Mouse (Mus musculus) embryonic facial prominence, embryonic 11.5 days (tissue): ENCODE data around the gene Ifna16. TPM values are rescaled to one million over a fixed set of nuclear protein-coding genes. Genes with fewer than 3 reads are reported as not detected.

ENCODE experiments used
- ATAC-seq: fragments of 200-750 bp; cut with Nextera tagmentation; replicated peaks from 2 replicates; pipeline ENCODE4 v1.8.0; 2017; ENCODE audit warnings: low read depth; ENCODE audit not compliant: insufficient number of reproducible peaks, low FRiP score, low TSS enrichment
- DNase-seq: peaks from one replicate; pipeline ENCODE4 v3.0.0-alpha.2; 2015; ENCODE audit warnings: low spot score
- H3K27ac ChIP-seq: fragments of 300-500 bp; sonication (generic); replicated peaks from 2 replicates; pipeline ENCODE4 v1.5.1; 2014; ENCODE audit warnings: mild to moderate bottlenecking, low read depth, low read length, control low read depth
- H3K27me3 ChIP-seq: fragments of 300-500 bp; sonication (generic); 2 replicates; pipeline ENCODE4 v1.6.1; 2014; ENCODE audit warnings: mild to moderate bottlenecking, low read length, moderate library complexity, mixed read lengths; ENCODE audit not compliant: control insufficient read depth, insufficient read depth
- H3K36me3 ChIP-seq: fragments of 300-500 bp; sonication (generic); replicated peaks from 2 replicates; pipeline ENCODE4 v1.6.1; 2014; ENCODE audit warnings: low read depth, mild to moderate bottlenecking, low read length, moderate library complexity, mixed read lengths; ENCODE audit not compliant: control insufficient read depth, insufficient read depth
- H3K4me1 ChIP-seq: fragments of 300-500 bp; sonication (generic); 2 replicates; pipeline ENCODE4 v1.6.1; 2014; ENCODE audit warnings: low read length, mixed read lengths; ENCODE audit not compliant: control insufficient read depth, insufficient read depth
- H3K4me2 ChIP-seq: fragments of 300-500 bp; sonication (generic); 2 replicates; pipeline ENCODE4 v1.6.1; 2014; ENCODE audit warnings: low read depth, mild to moderate bottlenecking, control low read depth, low read length, moderate library complexity
- H3K4me3 ChIP-seq: fragments of 300-500 bp; sonication (generic); 2 replicates; pipeline ENCODE4 v1.5.1; 2014; ENCODE audit warnings: low read depth, low read length, control low read depth
- H3K9ac ChIP-seq: fragments of 300-500 bp; sonication (generic); replicated peaks from 2 replicates; pipeline ENCODE4 v1.6.1; 2014; ENCODE audit warnings: mild to moderate bottlenecking, control low read depth, low read length
- H3K9me3 ChIP-seq: fragments of 300-500 bp; sonication (generic); replicated peaks from 2 replicates; pipeline ENCODE4 v1.6.1; 2016; ENCODE audit warnings: mild to moderate bottlenecking, low read length, inconsistent platforms, mixed read lengths; ENCODE audit not compliant: control insufficient read depth
- WGBS: fragments of 180-500 bp; shearing (Covaris S2); extraction: QIAGEN DNeasy Blood & Tissue Kit; methylation state at CpG from one replicate; pipeline ENCODE4 v1.1.7; 2014; 5-methylcytosine and 5-hydroxymethylcytosine counted together
- polyA plus RNA-seq: library from polyadenylated mRNA; unstranded; fragments of >200 nt; fragmentation: Nextera tagmentation; extraction: Ambion mirVana; gene quantifications from 2 replicates; pipeline ENCODE4 v1.2.1, GENCODE M21; 2014

Ifna16 gene
- polyA plus RNA-seq, 1 experiment from 2014 or later, result not detected

- Histone ChIP-seq H3K9me3 (no peaks in the 10 kb centered on the region), H3K36me3 (no peaks in the 10 kb centered on the region), H3K27ac (no peak within 1 kb of the TSS), H3K27me3 (no peaks in the 10 kb centered on the region), H3K9ac (no peak within 1 kb of the TSS), H3K4me1 (no peaks in the 10 kb centered on the region), H3K4me2 (no peak within 1 kb of the TSS), H3K4me3 (no peak within 1 kb of the TSS)
- ATAC-seq, result no peak
- 70% methylated on average over 2 of the region's 2 CpGs for WGBS
- DNase-seq, result no peak
Observed at GRCm38 (mm10) chr4:88691259-88691658, 14.5 kb upstream of the Ifna16 start, which contains the start of gene Ifnab. Ifnab (minus strand) TSS chr4:88691359.

GRCm38 (mm10) chr4:88683812-88684211, 7.1 kb upstream of the Ifna16 start, which contains the start of gene Ifna2:
Ifna2 (minus strand) TSS chr4:88683912.
- Histone ChIP-seq H3K4me1 (no peaks in the 10 kb centered on the region), H3K27ac (no peak within 1 kb of the TSS), H3K4me3 (no peak within 1 kb of the TSS), H3K9ac (no peak within 1 kb of the TSS), H3K27me3 (no peaks in the 10 kb centered on the region), H3K9me3 (no peaks in the 10 kb centered on the region), H3K36me3 (no peaks in the 10 kb centered on the region), H3K4me2 (no peak within 1 kb of the TSS)
- WGBS, result 88% methylated on average over 1 of the region's 1 CpGs
- ATAC-seq (no peak), DNase-seq (no peak)

GRCm38 (mm10) chr4:88681353-88681752, 4.6 kb upstream of the Ifna16 start:
- no peak for ATAC-seq
- Histone ChIP-seq H3K9me3 (no peaks in the 10 kb centered on the region), H3K27ac (no peak overlapping the region), H3K4me1 (no peaks in the 10 kb centered on the region), H3K36me3 (no peaks in the 10 kb centered on the region), H3K4me3 (no peak overlapping the region), H3K9ac (no peak overlapping the region), H3K4me2 (no peak overlapping the region), H3K27me3 (no peaks in the 10 kb centered on the region)
- WGBS, result 87% methylated on average over 3 of the region's 3 CpGs
- no peak for DNase-seq

- DNase-seq (peak; percentile 56), ATAC-seq (no peak)
- no peaks in the 10 kb centered on the region for H3K27me3 ChIP-seq
- no peak overlapping the region for H3K9ac ChIP-seq
- H3K9me3 ChIP-seq, result no peaks in the 10 kb centered on the region
- H3K4me2 ChIP-seq, result no peak overlapping the region
- H3K27ac ChIP-seq, result no peak overlapping the region
- H3K4me3 ChIP-seq, result no peak overlapping the region
- no peaks in the 10 kb centered on the region for H3K36me3 ChIP-seq
- no peaks in the 10 kb centered on the region for H3K4me1 ChIP-seq
- WGBS, result 51% methylated on average over 8 of the region's 8 CpGs
Observed at GRCm38 (mm10) chr4:88680362-88680761, 3.6 kb upstream of the Ifna16 start.

- WGBS, result 55% methylated on average over 1 of the region's 1 CpGs
- no peaks in the 10 kb centered on the region for H3K36me3 ChIP-seq
- H3K27ac ChIP-seq, result no peak overlapping the region
- H3K4me1 ChIP-seq, result no peaks in the 10 kb centered on the region
- no peaks in the 10 kb centered on the region for H3K27me3 ChIP-seq
- no peak overlapping the region for H3K4me2 ChIP-seq
- H3K9me3 ChIP-seq, result no peaks in the 10 kb centered on the region
- H3K9ac ChIP-seq, result no peak overlapping the region
- DNase-seq (no peak), ATAC-seq (no peak)
- H3K4me3 ChIP-seq, result no peak overlapping the region
Observed at GRCm38 (mm10) chr4:88655461-88655860, 21.3 kb downstream of the Ifna16 start.

- DNase-seq, result no peak
- H3K4me1 ChIP-seq, result no peaks in the 10 kb centered on the region
- WGBS, result 68% methylated on average over 3 of the region's 3 CpGs
- H3K9ac ChIP-seq, result no peak overlapping the region
- no peaks in the 10 kb centered on the region for H3K9me3 ChIP-seq
- no peak for ATAC-seq
- H3K4me3 ChIP-seq, result no peak overlapping the region
- no peaks in the 10 kb centered on the region for H3K36me3 ChIP-seq
- H3K27ac ChIP-seq, result no peak overlapping the region
- H3K4me2 ChIP-seq, result no peak overlapping the region
- H3K27me3 ChIP-seq, result no peaks in the 10 kb centered on the region
Observed at GRCm38 (mm10) chr4:88653644-88654043, 23.1 kb downstream of the Ifna16 start.

GRCm38 (mm10) chr4:88644359-88644758, 32.4 kb downstream of the Ifna16 start, which contains the start of gene Ifna13:
Ifna13 (minus strand) TSS chr4:88644459.
- no peak for ATAC-seq
- Histone ChIP-seq H3K4me2 (no peak within 1 kb of the TSS), H3K9me3 (no peaks in the 10 kb centered on the region), H3K4me3 (no peak within 1 kb of the TSS), H3K27ac (no peak within 1 kb of the TSS), H3K9ac (no peak within 1 kb of the TSS), H3K36me3 (no peaks in the 10 kb centered on the region), H3K4me1 (no peaks in the 10 kb centered on the region), H3K27me3 (no peaks in the 10 kb centered on the region)
- DNase-seq, result no peak
- WGBS, result 66% methylated on average over 2 of the region's 2 CpGs

- H3K27ac ChIP-seq, result no peak overlapping the region
- no peak overlapping the region for H3K4me3 ChIP-seq
- H3K4me1 ChIP-seq, result no peaks in the 10 kb centered on the region
- no peak overlapping the region for H3K4me2 ChIP-seq
- no peak for ATAC-seq
- no peaks in the 10 kb centered on the region for H3K27me3 ChIP-seq
- no peak overlapping the region for H3K9ac ChIP-seq
- DNase-seq, result peak; percentile 9
- H3K9me3 ChIP-seq, result no peaks in the 10 kb centered on the region
- H3K36me3 ChIP-seq, result no peaks in the 10 kb centered on the region
- 37% methylated on average over 2 of the region's 2 CpGs for WGBS
Observed at GRCm38 (mm10) chr4:88642526-88642925, 34.2 kb downstream of the Ifna16 start.
